Mouse (Mus musculus) left cerebral cortex, adult 11 months (tissue): ENCODE data around the gene Pacrg.

Source experiments
- DNase-seq: peaks from one replicate; pipeline ENCODE4 v3.0.0; 2022; ENCODE audit warnings: low spot score

Pacrg gene

GRCm38 (mm10) chr17:10740083-10740482 is 100.0 kb downstream of the Pacrg start:
- DNase-seq, result no peak

- no peak for DNase-seq
Measured at GRCm38 (mm10) chr17:10737966-10738365, 102.1 kb downstream of the Pacrg start.

- no peak for DNase-seq
Measured at GRCm38 (mm10) chr17:10734733-10735132, 105.4 kb downstream of the Pacrg start.

- DNase-seq, result no peak
Measured at GRCm38 (mm10) chr17:10732303-10733048, 107.6 kb downstream of the Pacrg start.

GRCm38 (mm10) chr17:10724853-10725252 is 115.3 kb downstream of the Pacrg start:
- no peak for DNase-seq

GRCm38 (mm10) chr17:10721562-10721961 is 118.5 kb downstream of the Pacrg start:
- DNase-seq, result no peak

GRCm38 (mm10) chr17:10717148-10717547 is 123.0 kb downstream of the Pacrg start:
- DNase-seq, result no peak

- DNase-seq, result no peak
Measured at GRCm38 (mm10) chr17:10702781-10703180, 137.3 kb downstream of the Pacrg start.

GRCm38 (mm10) chr17:10698041-10698440 is 142.1 kb downstream of the Pacrg start:
- DNase-seq, result no peak

GRCm38 (mm10) chr17:10695421-10695820 is 144.7 kb downstream of the Pacrg start:
- DNase-seq, result no peak

- no peak for DNase-seq
Measured at GRCm38 (mm10) chr17:10677098-10677497, 163.0 kb downstream of the Pacrg start.

- no peak for DNase-seq
Measured at GRCm38 (mm10) chr17:10675536-10675935, 164.6 kb downstream of the Pacrg start.

GRCm38 (mm10) chr17:10675048-10675447 is 165.1 kb downstream of the Pacrg start:
- DNase-seq, result no peak

GRCm38 (mm10) chr17:10661294-10661693 is 178.8 kb downstream of the Pacrg start:
- DNase-seq, result no peak

- DNase-seq, result no peak
Measured at GRCm38 (mm10) chr17:10643604-10644003, 196.5 kb downstream of the Pacrg start.

- no peak for DNase-seq
Measured at GRCm38 (mm10) chr17:10639816-10640215, 200.3 kb downstream of the Pacrg start.

GRCm38 (mm10) chr17:10635955-10636470 is 204.1 kb downstream of the Pacrg start:
- no peak for DNase-seq

- no peak for DNase-seq
Measured at GRCm38 (mm10) chr17:10635470-10635869, 204.6 kb downstream of the Pacrg start.

- DNase-seq, result no peak
Measured at GRCm38 (mm10) chr17:10635046-10635445, 205.1 kb downstream of the Pacrg start.

- no peak for DNase-seq
Measured at GRCm38 (mm10) chr17:10633769-10634168, 206.3 kb downstream of the Pacrg start.

GRCm38 (mm10) chr17:10628240-10628639 is 211.9 kb downstream of the Pacrg start:
- no peak for DNase-seq

GRCm38 (mm10) chr17:10627476-10627875 is 212.6 kb downstream of the Pacrg start:
- no peak for DNase-seq

GRCm38 (mm10) chr17:10626299-10627095 is 213.6 kb downstream of the Pacrg start:
- no peak for DNase-seq
